In the genomic region with DNA sequence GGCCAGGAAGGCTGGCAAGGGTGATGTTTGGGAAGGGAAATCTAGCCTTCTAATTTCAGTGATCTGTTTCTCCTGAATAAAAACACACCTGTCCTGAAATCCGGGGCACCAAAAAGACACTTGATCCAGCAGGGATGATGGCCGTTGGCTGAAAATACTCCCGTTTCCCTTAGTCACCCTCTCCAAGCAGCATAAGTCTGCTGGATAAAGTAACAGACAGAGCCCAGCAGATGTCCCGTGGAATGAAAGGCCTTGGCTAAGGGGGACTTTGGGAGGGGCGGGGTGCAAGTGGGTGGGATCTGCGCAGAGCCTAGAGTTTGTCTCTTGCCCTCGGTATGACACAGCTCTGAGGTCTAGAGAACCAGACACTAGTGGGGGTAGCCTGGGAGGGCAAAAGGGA, we compare ENCODE assay signal across 21 mouse cellular contexts. TPM values are rescaled to one million over a fixed set of nuclear protein-coding genes. Genes with fewer than 3 reads are reported as not detected.
"Had no signal": no experiment of that assay in that cellular context is flagged by ENCODE, and none has a peak within 500 bp of the region (broad histone marks: within the 10 kb centered on the region; RNA-seq: fewer than 3 reads in every experiment).

No protein-coding gene starts in this region.

- ATAC-seq: intestine, embryonic 15.5 days; midbrain, embryonic 16.5 days had no signal

- H3K4me1 ChIP-seq: intestine, embryonic 15.5 days; liver, embryonic 15.5 days; stomach, embryonic 15.5 days had no signal

- H3K9me3 ChIP-seq: intestine, embryonic 15.5 days; liver, embryonic 15.5 days; lung, embryonic 15.5 days; neural tube, embryonic 13.5 days; stomach, embryonic 15.5 days had no signal

- H3K4me2 ChIP-seq: intestine, embryonic 15.5 days; liver, embryonic 15.5 days; lung, embryonic 15.5 days; midbrain, embryonic 11.5 days; neural tube, embryonic 13.5 days; stomach, embryonic 15.5 days had no signal

- H3K9ac ChIP-seq: intestine, embryonic 15.5 days; liver, embryonic 15.5 days; lung, embryonic 15.5 days; neural tube, embryonic 13.5 days; stomach, embryonic 15.5 days had no signal

- H3K27me3 ChIP-seq: intestine, embryonic 15.5 days; liver, embryonic 15.5 days; lung, embryonic 15.5 days; neural tube, embryonic 13.5 days; stomach, embryonic 15.5 days had no signal

- H3K4me3 ChIP-seq: intestine, embryonic 15.5 days; layer of hippocampus, adult 2 months; liver, embryonic 15.5 days; lung, embryonic 15.5 days; megakaryocyte, embryonic 14.5 days; neural tube, embryonic 13.5 days; stomach, embryonic 15.5 days had no signal

- DNase-seq: kidney, adult 18-20 months; kidney, postnatal 10 days; kidney, postnatal 4 days; left cerebral cortex, postnatal 4 days; retina, postnatal 1 day; right cerebral cortex, postnatal 4 days; thymus, postnatal 4 days had no signal

- H3K27ac ChIP-seq: intestine, embryonic 15.5 days; layer of hippocampus, adult 2 months; liver, embryonic 15.5 days; lung, embryonic 15.5 days; macrophage; neural tube, embryonic 13.5 days; stomach, embryonic 15.5 days had no signal

- H3K36me3 ChIP-seq: intestine, embryonic 15.5 days; liver, embryonic 15.5 days; lung, embryonic 15.5 days; neural tube, embryonic 13.5 days; stomach, embryonic 15.5 days had no signal

RNA-seq across cellular contexts. Expression of a gene that starts 16.0 kb away (rescaled TPM):
- total RNA-seq: liver, adult 2 months had no signal
- polyA plus RNA-seq: liver, adult 2 months; liver, embryonic 15.5 days; macrophage; spleen, adult 2 months had no signal

RNA-seq across cellular contexts. Expression of a gene that starts 33.3 kb away (rescaled TPM):
- polyA plus RNA-seq: macrophage had no signal

RNA-seq across cellular contexts. Expression of a gene that starts 57.1 kb away (rescaled TPM):
- total RNA-seq: layer of hippocampus, adult 2 months; layer of hippocampus, postnatal 14 days; left cerebral cortex, postnatal 10 days; left cerebral cortex, postnatal 4 days had no signal
- polyA plus RNA-seq: macrophage; midbrain, embryonic 11.5 days; midbrain, embryonic 16.5 days; neural tube, embryonic 13.5 days had no signal
